Mouse (Mus musculus) kidney, postnatal 25 days (tissue): ENCODE measurements around the gene Dnaaf2.
"Not testable (repeated sequence)": the region's sequence is repeated elsewhere in the genome, so short reads cannot be mapped to it uniquely, and the experiment has no call there.

Experiments
- DNase-seq, 2 experiments: peaks; one replicate each; pipeline ENCODE4 v3.0.0; 2021; ENCODE audit warnings: mixed read lengths in 2 of 2

Dnaaf2 gene

DNA sequence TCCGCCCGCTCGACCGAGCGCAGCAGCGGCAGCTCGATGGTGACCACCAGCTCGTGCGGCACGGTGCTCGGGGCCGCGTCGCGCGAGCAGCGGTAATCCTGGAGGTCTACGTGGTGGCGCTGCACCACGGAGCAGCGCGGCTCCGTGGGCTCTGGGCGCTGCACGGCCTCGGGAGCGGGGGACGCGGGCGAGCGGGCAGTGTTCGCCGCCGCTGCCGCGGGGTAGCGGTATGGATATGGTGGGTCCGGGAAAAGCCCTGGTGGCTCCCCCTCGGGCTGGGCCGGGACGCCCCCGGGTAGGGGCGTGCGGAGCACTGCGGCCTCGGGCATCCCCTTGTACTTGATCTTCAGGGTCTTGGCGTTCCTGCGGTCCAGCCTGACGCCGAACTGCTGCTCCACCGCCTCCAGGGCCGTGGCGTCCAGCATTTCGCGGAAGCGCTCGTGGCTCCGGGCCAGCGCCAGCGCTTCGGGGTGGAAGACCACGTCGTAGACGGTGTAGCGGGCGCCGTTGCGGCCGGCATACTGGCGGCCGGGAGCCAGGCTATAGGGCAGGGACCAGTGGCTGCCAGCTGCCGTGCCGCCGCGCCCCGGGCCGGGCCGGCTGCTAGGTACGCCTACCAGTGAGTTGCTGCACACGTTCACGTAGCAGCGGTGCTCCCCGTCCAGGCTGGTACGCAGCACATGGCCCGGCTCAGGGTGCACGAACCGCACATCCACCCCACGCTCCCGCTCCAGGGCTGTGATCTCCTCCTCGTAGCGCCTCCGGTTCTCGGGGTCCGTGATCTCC, 658 bp downstream of the Dnaaf2 start:
- peak; percentile 53 to 72 for DNase-seq

DNA sequence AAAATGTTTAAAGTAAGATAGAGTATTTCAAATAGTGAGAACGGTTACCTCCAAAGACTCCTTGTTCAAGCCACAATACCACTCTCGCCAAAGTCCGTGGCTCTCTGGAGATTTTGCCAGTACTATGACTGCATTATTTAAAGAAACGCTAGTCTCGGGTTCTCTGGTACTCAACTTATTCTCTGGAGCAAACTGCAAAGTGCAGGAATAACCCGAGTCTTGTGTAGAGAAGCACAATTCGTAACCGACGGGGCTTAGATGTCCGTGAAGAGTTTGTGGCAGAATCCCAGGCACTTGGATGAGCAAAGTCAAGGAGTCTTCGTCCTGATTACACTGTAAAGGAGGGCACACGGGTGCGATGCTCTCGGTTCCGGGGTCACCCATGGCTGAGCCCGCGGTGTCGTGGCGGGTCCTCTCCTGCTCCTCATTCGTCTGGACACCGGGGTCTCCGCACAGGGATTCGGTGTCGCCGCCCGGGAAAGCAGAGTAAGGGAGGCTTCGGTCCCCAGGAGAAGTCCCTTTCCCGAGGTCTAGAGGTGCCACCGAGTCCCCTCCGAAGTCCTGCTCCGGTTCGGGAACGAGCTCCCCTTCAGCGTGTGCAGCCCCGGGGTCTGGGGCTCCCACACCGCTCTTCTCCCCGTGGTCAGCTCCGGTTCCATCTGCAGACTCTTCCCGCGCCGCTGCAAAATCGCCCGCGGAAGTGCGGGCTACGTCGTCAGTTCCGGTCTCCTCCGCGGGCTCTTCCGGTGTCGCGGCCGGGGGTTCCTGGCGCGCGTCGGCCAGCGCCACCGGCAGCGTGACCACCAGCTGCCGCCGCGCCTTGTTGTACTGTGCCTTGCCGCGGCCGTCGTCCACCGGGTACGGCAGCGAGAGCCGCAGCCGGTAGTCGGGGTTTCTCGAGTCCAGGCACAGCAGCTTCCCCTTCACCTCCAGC, 1.5 kb downstream of the Dnaaf2 start, which contains the start of gene Gm49383:
Gm49383 (minus strand) TSS at position 661 of the 934 bp plus-strand sequence.
- DNase-seq: peak; percentile 71 to 85

DNA sequence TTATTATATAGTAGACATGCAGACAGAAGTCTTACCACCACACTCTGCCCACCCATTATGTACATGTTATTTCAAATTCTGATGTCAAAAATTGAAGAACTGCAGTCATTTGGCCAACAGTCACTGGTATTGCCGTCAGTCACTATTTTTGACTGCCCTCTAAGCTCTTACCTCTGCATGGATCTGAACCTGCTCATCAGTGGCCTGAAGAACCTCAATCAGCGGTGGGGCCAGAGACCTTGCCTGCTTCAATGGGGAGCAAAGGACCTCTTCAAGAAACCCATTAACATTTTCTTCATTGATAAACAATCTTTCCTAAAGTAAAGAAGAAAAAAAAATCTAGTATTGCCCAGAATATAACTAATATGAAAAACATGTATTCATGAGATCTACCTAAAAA, 5.6 kb downstream of the Dnaaf2 start:
- DNase-seq: no peak

DNA sequence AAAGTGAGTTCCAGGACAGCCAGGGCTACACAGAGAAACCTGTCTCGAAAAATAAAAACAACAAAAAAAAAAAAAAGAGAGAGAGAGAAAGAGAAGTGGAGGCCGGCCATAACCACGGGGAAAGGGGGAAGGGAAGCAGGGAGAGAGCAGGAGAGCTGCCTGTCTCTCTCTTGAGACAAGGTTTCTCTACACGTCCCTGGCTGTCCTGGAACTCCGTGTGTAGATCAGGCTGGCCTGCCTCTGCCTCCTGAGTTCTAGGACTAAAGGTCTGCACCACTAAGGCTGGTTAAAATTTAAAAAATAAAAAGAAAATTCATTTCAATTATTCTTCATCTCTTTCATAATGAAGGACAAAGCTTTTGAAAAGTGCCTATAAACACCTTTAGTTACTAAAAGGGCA, 6.8 kb downstream of the Dnaaf2 start:
- no peak for DNase-seq

DNA sequence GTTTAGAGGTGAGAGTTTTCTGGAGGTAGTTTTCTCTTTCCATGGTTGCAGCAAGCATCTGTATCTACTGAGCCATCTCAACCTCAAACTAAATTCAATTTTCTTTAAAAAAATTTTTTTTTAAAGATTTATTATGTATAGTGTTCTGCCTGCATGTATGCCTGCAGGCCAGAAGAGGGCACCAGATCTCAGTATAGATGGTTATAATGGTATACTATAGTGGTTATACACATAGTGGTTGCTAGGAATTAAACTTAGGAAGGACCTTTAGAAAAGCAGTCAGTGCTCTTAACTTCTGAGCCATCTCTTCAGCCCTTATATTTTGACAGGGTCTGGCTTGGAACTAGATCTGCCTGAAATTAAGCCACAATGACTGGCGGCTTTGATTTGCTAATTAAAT, 7.7 kb downstream of the Dnaaf2 start:
- no peak for DNase-seq

DNA sequence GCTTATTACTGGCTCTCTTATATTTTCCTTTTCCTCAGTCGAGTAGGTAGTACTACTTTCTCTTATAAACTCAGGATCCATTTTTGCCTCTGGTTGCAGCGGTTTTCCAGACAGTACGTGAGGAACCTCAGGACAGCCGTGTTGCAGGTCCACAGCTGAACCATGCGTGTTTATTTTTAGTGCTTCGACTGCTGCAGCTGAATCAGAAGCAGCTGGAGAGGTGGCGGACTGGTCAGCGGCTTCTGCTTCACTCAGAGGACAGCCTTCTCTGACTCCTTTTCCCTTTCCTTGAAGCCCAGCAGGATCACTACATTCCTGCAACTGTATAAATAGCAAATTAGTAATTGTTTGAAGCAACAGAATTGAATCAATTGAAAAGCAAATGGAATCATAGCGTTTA, 8.2 kb downstream of the Dnaaf2 start:
- no peak for DNase-seq

DNA sequence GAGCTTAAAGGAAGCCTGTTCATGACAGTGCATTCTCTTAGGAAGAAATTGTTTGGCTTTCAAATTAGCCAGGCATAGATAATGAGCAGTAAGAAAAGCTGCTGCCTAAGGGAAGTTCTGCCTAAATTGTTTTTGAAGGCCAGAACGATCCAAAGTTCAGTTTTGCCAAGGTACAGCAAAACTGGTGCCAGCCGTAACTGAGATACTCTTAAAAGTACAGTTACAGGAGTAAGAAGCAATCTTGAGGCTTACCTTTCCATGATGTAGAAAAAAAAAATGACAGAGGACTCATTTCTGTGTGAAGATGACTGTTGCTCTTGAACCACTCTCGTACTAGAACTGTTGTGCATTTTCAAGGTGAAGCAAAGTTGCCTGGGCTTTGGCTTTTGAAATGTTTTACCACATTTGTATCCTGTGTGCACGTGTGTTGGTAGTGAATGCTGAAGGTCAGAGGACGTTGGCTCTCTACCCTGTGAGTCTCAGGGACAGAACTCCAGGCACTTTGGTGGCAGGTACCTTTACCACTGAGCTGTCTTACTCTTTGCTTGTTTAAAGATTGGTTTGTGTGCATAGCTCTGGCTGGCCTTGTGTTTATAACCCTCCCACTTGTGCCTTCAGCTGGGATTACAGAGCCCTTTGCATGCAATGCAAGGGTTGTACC, 11.3 kb downstream of the Dnaaf2 start:
- peak; percentile 56 to 66 for DNase-seq

DNA sequence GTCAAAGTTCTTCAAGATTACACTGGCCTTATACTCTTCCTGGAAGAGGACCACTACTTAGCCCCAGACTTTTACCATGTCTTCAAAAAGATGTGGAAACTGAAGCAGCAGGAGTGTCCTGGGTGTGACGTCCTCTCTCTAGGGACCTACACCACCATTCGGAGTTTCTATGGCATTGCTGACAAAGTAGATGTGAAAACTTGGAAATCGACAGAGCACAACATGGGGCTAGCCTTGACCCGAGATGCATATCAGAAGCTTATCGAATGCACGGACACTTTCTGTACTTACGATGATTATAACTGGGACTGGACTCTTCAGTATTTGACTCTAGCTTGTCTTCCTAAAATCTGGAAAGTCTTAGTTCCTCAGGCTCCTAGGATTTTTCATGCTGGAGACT, 12.9 kb downstream of the Dnaaf2 start:
- no peak for DNase-seq

DNA sequence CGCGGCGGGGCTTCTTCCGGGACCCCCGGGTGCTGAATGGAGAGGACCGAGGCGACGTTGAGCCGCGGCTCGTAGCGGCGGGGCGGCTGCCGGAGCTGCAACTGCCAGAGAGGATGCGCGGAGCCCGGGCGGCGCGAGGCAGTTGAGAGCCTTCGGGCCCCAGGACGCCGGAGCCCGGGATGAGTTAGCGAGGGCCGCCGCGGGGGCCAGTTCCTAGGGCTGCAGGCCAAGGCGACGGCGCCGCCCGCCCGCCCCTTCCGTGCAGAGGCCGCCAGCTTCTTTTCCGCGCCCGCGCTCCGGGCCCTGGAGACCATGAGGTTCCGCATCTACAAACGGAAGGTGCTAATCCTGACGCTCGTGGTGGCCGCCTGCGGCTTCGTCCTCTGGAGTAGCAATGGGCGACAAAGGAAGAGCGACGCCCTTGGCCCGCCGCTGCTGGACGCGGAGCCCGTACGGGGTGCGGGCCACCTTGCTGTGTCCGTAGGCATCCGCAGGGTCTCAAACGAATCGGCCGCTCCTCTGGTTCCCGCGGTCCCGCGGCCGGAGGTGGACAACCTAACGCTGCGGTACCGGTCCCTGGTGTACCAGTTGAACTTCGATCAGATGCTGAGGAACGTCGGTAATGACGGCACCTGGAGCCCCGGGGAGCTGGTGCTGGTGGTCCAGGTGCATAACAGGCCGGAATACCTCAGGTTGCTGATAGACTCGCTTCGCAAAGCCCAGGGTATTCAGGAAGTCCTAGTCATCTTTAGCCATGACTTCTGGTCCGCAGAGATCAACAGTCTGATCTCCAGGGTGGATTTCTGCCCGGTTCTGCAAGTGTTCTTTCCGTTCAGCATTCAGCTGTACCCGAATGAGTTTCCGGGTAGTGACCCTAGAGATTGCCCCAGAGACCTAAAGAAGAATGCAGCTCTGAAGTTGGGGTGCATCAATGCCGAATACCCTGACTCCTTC, 13.6 kb downstream of the Dnaaf2 start:
- peak; percentile 59 to 76 for DNase-seq

DNA sequence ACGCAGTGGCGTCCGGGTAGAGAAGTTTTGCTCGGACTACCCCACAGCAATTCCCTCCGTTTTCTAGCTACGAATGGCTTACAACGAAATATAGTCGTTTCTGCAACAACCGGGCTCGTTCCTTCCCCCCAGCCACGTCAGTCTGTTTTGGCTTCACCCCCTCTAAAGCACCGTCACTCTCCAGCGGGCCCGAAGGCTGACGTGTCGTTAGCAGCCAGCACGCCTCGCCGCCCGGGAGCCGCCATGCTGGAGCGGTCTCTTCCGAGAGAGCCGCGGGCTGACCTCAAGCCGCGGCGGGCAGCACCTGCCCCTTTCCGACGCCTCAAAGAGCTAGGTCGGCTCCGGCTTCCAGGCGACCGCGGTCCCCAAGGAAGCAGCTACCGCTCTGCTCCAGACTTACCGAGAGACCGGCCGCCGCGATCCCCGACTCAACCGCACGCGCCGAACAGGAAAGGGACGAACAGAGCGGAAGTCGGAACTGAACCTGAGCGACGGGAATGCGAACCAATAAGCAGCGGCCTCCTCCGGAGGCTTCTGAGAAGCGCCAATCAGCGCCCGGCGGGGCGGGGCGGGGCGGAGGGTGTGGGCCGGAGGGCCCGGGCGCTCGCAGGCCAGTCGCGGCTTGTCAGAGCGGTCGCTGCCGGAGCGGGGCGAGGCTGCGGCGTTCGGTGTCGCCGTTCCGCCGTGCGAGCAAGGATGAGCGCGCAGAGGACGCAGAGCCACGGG, 14.5 kb downstream of the Dnaaf2 start, which contains the start of the genes Rpl36al and Mgat2:
Rpl36al (minus strand) TSS at position 501 of the 726 bp plus-strand sequence.
Mgat2 (plus strand) TSS at position 575 of the 726 bp plus-strand sequence.
- DNase-seq: peak; percentile 100

DNA sequence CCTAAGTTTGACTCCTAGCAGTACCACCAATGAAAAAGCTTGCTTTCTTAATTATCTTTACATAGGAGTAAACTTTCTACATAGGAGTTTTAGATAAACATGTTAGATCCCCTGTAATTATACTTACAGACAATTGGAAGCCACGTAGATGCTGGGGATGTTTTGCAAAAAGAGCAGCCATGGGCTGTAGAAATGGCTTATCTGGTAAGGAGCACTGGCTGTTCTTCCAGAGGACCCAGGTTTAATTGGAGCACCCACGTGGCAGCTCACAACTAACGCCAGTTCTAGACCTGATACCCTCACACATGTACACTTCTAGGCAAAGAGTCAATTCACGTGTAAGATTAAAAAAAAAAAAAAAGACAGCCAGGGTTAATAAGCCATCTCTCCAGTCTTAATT, 16.4 kb downstream of the Dnaaf2 start:
- DNase-seq: no peak

DNA sequence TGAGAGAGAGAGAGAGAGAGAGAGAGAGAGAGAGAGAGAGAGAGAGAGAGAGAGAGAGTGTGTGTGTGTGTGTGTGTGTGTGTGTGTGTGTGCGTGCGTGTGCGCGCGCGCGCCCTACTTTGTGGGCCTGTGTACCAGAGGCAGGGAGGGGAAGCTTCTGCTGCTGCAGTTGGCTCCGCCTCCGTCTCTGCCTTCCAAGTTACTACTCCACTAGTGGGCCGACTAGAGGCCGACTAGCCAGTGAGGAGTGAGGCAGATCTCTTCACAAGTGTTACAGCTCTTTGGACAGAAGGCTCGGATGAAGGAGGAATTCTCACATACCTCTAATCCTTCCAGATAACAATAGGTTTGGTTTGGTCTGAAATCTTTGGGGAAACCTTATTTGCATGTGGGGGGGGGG, 18.9 kb downstream of the Dnaaf2 start:
- DNase-seq: peak; percentile 40 to 63

DNA sequence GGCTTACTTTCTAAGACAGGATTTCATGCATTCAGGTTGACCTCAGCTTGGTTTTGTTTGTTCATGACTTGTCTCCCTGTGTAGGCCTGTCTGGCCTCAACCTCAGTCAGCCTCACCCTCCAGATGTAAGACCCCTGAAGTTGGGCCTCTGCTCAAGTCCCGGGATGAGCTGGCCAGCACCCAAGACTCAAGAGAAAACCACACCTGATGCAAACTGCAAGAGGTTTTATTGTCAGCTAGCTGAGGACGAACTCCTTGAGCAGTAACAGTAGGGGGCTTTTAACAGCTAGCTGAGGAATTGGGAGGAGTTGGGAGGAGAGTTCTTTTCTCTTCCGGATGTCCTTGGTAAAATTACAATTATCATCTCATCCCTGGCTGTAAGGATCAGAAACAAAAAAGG, 20.7 kb downstream of the Dnaaf2 start:
- no peak for DNase-seq

DNA sequence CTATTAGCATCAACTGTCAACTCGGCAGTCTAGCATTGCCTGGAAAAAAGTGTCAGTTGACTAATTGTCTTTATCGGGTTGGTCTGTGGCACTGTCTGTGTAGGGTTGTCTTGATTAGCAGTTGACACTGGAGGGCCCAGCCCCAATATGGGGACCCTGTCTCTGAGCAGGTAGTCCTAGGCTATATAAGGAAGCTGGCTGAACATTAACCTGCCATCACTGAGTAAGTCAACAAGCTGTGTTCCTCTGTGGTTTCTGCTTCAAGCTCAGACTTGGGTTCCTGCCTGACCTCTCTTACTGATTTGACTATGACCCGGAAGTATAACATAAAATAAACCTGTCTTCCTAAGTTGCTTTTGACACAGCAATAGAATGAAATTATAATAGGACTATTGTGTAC, 22.3 kb downstream of the Dnaaf2 start:
- no peak for DNase-seq

DNA sequence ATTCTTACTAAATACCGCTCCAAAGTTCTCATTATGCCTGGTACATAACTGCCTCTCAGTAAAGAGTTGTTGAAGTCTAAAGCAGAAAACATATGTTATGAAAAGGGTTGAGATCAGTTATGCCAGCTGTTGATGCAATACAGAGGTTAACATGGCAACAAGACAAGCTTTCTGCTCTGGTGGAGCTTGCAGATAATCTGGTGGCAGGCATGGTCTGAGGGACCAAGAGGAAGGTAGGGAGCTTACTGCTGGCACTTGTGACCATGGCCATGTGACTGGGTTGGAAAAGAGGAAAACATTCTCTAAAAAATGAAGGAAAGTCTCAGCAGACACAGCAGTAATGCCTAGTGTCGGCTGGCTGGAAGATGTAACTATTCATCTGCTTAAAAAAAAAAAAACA, 26.9 kb downstream of the Dnaaf2 start:
- DNase-seq: no peak

DNA sequence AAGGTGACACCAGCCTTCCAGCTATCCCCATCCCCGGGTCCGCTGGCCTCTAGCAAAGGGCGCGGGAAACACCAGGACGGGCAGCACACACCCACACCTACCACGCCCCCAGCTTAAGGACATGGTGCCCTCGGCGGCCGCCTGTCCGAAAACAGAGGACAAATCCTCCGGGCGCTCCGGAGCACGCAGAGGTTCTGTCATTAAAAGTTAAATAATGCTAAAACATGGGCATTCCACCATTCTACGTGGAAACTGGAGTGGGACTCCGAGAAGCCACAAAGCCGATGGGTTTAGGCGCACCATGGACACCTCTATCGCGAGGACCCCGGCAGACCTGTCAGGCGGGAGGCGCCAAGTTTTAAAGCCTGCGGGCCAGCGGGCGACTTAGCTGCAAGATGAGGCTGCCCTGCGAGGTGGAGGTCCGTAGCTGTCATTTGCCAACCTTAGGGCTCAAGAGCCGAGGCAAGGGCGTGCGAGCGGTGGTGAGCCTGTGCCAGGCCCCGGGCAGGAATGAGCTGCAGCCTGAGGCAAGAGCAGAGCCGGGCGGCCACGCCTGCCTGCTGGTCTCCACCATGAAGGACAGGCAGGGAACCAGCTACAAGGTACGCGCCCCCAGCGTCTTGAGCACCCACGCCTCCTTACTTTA, 29.6 kb downstream of the Dnaaf2 start, which contains the start of gene Lrr1:
Lrr1 (plus strand) TSS at position 354 of the 646 bp plus-strand sequence.
- peak; percentile 89 to 91 for DNase-seq

DNA sequence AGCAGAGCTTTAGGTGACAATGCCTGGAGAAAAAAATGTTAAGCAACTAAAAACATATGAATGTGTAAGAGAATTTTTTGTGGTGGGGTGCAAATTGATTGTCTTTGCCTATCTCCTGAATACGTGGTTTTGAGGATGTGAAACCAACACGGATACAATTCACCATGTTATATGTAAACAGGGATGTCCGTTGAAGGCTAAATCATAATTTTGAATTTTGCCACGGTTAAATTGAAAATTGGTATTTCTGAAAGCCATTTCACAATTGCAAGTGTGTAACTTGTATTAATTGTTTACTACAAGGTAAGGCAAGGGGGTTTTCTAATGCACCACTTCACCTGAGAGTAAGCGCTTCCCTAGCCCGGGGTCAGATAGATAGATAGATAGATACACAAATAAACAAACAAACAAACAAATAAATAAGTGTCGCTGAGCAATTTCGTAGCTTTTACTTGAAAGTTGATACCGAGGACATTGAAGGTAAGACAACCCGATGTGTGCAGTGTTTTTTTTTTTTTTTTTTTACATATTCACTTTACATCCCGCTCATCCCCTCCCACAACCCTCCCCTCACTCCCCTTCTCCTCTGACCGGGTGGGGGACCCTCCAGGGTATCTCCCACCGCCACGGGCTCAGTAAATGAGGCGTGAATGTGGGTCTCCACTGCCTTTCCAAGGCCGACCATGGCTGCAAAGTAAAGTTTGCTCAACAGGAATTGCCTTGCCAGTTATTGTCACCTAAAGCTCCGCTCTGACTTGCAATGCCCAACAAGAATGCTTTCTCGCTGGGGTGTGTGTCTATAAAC, 30.4 kb downstream of the Dnaaf2 start:
- DNase-seq: no peak

DNA sequence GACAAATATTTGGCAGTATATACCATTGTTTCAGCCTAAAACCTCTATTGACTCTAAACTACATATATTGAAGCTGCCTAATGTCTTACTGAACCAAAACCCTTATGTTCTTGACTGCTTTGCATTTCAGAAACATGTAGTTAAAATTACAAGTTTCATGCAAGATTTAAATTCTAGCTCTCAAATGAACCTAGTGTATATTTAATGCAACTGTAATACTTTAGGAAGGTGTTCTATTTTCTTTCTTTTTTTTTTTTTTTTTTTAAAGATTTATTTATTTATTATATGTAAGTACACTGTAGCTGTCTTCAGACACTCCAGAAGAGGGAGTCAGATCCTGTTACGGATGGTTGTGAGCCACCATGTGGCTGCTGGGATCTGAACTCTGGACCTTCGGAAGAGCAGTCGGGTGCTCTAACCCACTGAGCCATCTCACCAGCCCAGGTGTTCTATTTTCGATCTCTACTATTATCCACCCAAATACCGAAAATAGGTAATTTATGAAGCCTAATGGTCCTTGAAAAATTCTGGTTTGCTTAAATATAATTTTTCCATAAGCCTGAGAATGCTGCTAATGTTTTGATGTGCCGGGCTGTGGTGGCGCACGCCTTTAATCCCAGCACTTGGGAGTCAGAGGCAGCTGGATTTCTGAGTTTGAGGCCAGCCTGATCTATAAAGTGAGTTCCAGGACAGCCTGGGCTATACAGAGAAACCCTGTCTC, 31.2 kb downstream of the Dnaaf2 start:
- DNase-seq: not testable (repeated sequence)

DNA sequence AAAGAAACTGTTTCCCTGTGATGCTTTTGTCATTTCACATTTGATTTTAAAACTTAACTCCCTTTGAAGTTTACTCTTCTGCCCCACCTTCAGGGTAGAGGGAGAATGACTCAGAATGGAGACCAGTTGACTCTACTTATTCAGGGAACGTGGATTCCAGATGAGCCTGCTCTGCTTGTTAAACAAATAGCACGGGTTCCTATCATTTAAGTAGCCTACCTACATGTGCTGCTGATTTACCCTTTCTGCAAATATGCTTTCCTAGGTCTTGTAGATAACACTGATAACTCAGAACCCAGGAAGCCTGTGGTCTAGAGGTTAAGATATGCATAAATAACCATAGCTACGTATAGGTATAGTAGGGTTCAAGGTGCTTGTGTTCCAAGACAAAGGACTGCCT, 33.3 kb downstream of the Dnaaf2 start:
- DNase-seq: no peak
